Mouse (Mus musculus) cerebellum, postnatal 14 days (tissue): ENCODE data around the gene Isg20l2.
A peak's percentile ranks its signal among the peaks of the same experiment; 100 is the strongest.

Source experiments
- DNase-seq, 2 experiments: peaks; one replicate each; pipeline ENCODE4 v3.0.0; 2021; ENCODE audit warnings: mixed read lengths in 2 of 2

Isg20l2 gene

DNA sequence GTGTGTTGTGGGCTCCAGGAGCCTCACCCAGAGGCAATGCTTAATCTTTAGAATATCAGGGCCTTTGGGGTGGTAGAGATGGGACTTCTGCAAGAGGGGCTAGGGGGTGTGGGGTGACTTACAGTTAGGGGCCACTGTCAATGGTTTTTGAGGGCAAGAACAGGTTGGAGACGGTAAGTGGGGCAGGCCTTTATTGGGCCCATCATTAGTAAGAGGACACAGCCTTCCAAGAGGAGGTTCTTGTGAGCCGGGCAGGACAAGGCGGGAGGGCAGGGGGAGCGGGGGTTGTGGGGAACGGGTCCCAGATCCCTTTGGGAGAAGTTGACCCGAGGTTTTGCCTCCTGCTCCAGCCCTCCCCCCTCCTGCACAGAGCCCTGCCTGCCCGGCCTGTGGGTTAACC is 16.6 kb upstream of the Isg20l2 start:
- DNase-seq = no peak

DNA sequence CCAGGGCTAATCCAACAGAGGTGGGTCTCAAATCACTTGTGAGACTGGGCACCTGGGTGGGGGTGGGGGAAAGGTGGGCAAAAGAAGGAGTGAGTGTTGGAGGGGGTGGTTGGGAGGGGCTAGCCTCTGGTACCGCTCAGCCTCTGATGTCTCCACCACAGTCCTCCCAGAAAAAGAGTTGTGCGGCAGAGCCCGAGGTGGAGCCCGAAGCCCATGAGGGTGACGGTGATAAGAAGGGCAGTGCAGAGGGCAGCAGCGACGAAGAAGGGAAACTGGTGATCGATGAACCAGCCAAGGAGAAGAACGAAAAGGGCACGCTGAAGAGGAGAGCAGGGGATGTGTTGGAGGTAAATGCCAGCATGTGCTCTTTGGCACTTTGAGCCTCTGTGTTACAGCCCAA is 16.2 kb upstream of the Isg20l2 start:
- no peak for DNase-seq

DNA sequence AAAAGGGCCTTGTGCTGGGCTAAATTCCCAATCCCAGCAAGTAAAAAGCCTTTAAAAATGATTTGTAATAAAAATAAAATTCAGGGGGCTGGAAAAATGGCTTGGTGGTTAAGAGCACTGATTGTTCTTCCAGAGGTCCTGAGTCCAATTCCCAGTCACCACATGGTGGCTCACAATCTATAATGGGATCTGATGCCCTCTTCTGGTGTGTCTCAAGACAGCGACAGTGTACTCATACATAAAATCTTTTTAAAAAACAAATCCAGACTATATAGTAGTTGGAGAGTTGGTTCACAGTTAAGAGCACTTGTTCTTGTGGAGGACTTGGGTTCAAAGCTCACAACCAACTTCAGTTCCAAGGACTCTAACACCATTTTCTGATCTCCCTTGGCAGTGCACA is 13.1 kb upstream of the Isg20l2 start:
- no peak for DNase-seq

DNA sequence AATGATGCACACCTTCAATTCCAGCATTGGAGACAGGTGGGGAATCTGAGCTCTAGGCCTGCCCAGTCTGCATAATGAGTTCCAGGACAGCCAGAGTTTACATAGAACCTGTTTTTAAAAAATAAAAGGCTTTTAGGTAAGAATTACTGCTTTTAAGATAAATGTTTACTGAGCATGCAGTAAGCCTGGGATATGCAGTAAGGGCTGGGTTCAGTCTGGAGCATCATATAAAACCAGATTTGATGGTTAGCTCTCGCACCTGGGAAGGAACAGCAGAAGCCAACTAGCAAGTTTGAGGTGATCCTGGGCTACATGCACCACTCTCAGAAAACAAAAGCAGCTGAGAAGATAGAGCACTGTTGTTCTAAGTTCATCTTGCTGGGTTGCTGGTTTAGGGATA is 11.6 kb upstream of the Isg20l2 start:
- DNase-seq = no peak

DNA sequence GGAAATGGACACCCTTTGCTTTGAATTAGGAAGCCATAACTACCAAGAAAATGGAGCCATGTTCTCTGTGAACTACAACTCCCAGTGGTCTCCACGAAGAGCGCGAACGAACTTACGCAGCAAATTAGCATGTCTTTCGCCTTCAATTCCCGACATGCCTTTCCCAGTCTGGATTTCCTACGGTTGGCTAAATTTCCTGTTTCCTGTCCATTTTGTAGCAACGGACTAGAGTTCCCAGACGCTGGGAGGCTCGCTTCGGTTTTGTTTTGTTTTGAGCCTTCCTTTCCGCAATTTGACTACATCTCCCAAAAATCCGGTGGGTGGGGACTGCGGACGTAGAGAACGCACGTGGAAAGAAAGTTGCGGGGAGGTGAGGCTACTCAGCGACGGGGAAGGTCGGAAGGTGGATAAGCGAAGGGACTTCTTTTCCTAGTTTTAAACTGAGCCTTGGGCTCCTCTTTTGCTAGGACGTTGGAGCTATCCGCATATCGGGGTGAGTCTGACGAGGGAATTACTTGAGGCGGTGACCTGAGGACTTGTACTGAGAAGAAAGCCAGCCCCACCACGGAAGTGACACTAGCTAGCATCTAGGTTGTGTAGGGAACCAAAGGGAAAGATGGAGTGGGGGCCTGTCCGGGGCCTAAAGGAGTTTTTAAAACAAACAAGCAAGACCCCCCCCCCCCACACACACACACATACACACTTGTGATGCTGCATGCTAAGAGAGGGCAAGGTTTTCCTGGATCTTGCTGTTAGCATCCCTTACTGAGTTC is 10.6 kb upstream of the Isg20l2 start, which contains the start of gene Mrpl24:
TSS of gene Mrpl24 (plus strand) at position 171 of the 773 bp plus-strand sequence.
- DNase-seq = peak; percentile 81 to 86

DNA sequence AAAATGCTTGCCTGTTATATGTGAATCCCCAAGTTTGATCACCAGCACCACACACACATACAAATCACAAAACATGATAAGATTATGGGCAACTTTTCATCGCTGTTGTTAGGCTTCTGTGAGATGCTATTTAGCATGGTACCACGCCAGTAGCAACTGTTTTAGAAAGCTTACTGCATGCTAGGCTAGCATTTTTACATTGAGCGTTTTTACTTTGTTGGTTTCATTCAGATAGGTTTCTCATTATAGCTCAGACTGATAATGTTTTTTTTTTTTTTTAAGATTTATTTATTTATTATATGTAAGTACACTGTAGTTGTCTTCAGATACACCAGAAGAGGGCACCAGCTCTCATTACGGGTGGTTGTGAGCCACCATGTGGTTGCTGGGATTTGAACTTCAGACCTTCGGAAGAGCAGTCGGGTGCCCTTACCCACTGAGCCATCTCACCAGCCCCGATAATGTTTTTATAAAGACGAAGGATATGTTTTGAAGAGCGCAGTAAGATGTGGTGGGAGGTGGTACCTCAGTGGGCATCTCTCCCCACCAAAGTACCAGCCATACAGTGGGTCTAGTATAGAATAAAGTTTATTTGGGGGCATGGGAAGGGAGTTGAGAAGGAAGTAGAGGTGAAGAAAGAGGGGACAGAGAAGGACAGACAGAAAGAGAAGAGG is 9.7 kb upstream of the Isg20l2 start:
- no peak for DNase-seq

DNA sequence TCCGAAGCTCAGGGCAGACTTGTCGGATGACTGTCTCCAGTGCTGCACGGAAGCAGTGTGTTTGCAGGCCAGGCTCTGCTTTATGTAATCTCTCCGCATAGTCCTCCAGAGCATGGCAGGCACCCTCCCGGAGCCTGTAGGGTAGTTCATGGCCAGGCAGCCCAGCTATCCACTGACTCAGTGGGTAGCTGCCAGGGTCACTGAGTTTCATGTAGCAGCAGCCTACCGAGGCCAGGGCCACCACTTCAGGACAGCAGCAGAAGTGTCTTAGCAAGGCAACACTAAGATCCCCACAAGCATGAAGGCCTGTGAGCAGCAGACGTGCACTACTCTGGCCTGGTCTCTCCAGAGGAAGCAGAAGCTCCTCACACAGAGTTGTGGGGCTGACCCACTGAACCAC is 5.1 kb upstream of the Isg20l2 start:
- DNase-seq = no peak

DNA sequence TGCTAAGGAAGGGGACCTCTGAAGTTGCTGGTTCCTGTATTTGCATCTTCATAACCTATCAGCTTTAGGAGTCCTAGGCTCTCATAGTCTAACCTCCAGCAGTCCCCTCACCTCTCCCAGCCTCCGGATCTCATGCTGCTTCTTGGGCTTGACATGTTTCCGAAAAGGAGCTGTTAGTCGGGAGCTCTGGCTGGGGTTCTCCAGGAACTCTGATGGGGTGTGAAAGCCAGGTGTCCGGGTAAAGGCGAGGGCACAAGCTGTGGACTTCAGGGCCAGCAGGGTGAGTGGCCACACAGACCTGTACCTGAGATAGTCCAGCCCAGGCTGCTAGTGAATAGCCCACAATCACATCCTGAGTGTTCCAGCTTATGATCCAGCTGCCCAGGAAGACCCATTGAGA is 2.7 kb upstream of the Isg20l2 start:
- no peak for DNase-seq

DNA sequence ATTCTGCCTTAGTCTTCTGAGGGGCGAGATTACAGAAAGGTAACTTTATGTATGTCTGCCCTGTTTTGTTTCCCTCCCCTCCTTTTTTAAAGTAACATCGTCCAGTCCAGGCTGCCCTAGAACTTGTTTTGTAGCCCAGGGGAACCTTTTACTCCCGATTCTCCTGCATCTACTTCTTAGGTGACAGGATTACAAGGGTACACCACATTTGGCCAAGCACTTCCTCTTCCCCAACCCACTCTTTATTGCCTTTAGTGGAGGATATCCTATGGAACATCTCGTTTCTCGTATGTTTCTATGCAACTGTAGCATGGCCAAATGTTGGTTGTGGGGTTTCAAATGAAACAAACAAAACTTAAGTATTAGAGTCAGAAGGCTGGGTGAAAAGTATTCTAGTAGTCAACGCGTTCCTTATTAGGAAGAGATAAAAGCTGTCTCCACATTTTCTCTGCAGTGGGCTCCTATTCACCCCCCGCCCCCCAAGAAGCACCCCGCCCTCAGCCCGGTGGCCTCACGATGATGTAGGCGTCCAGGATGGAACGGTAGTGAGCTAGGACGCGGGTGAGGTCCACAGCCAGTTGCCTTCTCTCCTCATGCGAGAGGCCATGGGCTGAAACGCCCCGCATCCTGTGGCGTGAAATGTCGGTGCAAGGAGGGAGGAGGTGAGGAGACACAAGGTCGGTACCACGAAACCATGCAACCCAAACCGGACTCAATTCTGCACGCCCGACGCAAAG is 605 bp upstream of the Isg20l2 start:
- DNase-seq = no peak

DNA sequence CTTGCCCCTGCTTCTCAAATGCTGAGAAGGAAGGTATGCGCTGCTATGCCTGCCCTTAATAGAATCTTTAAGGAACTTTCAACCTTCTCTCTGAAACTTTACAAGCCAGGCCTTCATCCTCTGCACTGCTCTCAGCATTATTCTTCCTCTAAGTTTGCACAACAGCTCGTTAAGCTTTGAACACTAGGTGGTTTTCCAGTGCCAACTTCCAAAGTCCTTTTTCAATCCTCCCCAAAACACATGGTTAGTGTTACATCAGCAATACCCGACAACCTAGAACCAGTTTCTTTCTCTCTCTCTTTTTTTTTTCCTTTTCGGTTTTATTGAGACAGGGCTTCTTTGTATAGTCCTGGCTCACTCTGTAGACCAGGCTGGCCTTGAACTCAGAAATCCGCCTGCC is 3.9 kb downstream of the Isg20l2 start:
- no peak for DNase-seq

DNA sequence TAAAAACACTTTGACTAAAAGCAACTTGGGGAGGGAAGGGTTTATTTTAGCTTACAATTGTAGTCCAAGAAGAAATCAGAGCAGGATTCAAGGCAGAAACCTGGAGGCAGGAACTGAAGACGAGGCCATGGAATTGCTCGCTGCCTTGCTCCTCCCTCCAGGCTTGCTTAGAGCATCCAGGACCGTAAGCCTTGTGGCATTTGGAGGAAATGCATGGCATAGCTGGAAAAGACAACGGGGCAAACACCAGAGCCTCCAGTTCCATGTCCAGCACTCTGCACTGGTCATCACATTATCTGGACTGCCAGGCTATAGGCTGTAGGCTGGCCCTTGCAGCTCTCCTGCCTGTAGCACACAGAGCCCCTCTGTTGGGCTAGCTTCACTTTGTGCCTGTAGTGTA is 4.4 kb downstream of the Isg20l2 start:
- no peak for DNase-seq

DNA sequence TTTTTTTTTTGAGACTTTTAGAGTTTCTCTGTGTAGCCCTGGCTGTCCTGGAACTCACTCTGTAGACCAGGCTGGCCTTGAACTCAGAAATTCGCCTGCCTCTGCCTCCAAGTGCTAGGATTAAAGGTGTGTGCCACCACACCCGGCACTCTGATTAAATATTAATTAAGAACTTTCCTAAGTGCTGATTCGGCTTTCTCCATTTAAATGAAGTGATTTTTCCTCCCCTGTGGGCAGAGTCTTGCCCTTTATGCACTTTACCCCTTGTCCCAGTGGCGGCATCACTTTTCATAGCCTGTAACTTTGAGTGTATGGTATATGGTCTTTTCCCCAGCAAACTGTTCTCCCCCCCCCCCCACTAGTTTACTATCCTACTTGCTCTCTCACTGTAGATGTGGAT is 5.1 kb downstream of the Isg20l2 start:
- DNase-seq = no peak

DNA sequence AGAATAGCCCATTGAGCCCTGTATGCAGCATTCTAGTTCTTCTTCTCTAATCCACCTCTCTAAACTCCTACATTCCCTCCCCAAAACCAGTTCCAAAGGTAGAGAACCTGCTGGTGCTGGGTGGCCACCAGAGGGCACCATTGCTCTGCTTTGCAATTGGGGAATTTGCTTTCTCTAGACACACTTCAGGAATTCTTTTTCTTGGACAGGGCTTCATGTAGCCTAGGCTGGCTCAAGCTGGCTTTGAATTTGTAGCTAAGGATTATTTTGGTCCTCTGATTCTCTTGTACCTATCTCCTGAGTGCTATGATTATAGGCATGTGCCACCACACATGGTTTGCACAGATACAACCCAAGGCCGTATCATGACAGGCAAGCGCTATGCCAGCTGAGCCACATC is 5.7 kb downstream of the Isg20l2 start:
- peak; percentile 93 to 97 for DNase-seq

DNA sequence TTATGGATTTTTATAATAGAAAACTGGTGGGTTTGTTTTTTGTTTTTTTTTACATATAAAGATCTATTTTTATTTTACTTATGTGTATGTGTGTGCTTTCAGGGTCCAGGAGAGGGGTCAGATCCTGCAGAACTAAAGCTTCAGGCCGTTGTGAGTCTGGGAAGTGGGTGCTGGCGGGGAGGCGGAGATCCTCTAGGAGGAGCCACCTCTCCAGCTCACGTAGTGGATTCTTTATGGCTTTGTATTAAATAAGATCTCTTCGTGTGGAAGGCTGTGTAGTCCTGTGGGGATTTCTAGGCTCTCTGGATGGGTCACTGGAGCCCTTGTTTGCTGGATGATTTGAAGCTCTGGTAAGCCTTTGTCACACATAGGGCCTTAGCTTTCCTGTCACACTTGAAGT is 10.5 kb downstream of the Isg20l2 start:
- no peak for DNase-seq

DNA sequence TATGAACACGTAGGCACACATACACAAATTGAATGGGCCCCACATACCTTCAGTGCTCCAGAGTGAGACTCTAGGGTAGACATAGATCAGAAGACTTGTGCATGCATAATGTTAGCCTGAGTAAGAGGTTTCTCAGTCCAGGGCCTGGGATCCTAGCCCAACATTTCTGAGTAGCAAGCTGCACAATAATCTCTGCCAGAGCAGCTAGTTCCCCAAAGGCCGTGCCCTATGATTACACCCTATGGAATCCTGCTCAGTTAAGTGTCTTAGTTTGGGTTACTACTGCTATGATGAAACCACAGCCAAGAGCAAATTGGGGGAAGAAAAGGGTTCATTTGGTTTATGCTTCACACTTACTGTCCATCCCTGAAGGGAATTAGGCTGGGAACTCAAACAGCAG is 12.4 kb downstream of the Isg20l2 start:
- no peak for DNase-seq

DNA sequence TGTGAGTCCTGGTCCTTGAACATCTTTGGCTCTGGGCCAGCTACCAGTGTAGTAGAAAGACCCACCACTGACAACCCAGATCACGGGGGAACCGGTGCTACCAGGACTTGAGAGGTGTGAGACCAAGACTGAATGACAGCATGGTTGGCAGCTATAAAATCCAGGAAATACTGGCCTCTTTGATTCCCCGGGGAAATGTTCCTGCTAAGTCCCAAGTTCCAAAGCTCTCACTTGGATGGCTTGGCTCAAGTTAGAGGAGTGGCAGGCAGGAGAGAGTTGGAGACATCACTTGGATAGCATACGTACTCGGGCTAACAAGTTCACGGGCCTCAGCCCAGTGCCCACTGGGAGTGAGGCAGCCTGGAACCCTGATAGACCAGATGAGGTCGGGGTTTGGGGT is 13.5 kb downstream of the Isg20l2 start:
- DNase-seq = no peak

DNA sequence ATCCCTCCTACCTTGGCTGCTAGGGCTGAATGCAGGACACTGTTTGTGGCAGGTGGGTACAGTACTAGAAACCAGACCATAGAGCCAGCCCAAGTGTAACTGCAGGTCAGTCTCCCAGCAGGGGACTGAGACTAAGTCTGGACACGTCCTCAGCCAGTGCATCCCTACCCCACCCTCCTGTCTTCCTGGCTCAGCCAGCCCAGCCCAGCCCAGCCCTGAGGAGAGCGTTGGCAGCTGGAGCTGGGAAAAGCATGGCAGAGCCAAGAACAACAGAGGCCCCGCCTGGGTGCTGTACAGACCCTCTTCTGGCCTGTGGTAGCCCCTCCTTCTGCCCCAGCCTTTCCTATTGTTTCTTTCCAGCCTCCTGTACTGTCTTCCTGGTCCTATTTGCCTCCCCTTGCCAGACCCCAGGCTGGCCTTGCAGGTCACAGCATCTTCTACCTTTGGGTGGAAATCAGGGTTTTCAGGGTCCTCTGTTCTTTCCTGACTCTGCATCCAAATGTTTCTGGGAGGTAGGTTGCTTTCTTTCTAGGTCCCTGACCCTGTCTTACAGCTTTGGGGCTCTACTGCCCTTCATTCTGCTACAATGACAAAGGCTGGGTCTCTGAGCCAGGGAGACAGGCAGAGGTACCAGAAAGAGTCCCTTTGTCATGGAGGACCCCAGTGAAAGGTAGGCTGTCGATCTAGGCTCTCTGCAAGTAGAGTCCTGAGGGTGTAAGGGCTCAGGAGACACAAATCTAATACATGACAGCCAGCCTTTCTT is 14.9 kb downstream of the Isg20l2 start:
- DNase-seq = no peak

DNA sequence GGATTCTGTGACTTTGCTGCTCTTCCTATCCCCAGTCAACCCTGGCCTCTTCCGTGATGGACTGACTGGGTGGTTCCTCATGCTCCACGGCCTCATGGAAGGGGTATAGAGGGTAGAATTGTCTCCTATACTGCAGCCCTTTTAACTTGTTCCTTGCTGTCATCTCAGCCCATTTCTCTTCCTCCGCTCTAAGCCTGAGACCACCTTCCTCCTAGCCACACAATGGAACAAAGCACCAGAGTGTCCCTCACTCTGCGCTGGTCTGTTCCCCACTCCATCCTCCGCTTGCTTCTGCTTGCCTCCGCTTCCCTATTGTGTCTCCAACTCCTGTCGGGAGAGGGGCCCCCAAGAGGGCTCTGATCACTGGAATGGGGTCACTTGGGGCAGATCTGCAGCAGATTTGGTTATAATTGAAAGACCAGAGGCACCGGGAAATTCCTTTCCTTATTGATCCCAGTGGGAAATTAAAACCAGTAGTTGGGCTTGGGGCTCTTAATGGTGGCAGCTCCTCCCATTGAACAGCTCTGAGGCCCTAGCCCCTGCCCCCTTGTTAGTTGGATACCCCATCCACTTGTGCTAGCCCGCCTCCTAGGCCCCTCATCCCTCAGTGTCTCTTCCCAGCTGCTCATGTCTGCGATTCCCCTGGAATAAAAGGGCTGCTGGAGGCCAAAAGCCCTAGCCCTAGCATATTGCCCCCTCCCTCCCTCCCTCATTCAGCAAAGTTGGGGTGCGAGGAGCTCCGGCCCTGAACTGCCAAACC is 15.8 kb downstream of the Isg20l2 start:
- DNase-seq = no peak

DNA sequence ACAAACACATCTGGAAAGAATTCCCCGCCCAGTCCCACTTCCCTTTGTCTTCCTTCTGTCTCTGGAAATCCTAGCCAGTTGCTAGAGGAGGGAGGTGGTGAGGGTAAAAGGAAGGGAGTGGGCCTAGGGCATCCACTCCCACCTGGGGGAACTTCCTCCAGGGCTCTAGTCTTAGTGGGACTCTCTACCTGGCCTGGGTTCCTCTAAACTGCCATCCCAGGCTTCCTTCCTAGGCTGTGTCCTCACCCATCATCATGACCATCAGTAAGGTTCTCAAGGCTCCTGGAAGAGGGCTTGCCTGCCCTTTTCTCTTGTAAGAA is 16.4 kb downstream of the Isg20l2 start:
- no peak for DNase-seq

DNA sequence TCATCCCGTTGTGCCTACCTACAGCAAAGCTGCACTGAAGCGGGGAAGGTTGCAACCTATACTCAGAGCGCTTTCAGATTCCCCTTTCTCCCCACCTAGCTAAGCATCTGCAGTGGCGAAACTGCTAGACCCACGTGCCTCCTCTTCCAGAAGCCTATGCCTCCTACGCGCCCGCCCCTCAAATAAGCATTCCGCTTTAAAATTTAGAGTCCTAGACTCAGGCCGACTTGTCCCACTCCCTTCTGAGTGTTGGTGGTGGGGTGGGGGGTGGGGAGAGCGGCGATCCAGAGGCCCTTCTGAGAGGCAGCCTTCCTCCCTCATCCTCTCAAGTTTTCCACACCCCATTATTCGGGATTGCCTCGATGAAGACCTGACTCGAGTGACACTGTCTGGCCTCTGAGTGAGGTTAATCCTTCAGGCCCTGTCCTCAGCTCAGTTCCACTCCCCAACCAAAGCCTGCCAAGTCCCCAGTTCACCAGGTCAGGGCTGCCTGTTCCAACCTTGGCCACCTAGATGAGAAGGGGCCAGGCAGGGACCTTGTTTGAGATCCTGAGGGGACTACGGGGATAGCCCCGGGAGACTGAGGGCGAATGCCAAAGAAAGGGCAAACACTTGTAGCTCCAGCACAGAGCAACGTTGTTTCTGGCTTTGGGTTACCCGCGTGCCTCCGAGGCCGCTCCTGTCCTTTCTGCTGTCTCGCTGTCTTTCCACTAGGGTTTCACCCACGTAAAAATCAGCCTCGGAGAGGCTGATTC is 17.1 kb downstream of the Isg20l2 start:
- no peak for DNase-seq

DNA sequence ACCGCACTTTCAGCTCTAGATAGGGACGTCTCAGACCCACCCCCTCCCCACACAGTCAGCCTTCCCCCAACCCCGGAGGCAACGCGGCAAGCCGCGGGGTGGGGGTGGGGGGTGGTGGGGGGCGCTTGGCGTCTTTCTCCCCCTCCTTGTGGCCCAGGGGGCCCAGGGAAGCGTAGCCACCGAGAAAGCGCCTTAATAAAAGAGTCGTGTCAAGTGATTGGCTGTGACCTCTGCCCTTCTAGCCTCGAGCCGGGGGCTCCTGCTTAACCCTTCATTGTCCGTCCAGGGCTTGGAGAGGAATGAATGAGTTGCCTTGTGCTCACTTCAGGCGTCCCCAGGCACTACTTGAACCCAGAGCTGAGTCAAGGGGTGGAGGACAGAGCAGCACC is 17.7 kb downstream of the Isg20l2 start:
- DNase-seq = no peak
